Mouse (Mus musculus) cerebellum, postnatal 14 days (tissue): ENCODE measurements around the gene Tex14.

Source experiments
- DNase-seq, 2 experiments: peaks; one replicate each; pipeline ENCODE4 v3.0.0; 2021; ENCODE audit warnings: mixed read lengths in 2 of 2

Tex14 gene

DNA sequence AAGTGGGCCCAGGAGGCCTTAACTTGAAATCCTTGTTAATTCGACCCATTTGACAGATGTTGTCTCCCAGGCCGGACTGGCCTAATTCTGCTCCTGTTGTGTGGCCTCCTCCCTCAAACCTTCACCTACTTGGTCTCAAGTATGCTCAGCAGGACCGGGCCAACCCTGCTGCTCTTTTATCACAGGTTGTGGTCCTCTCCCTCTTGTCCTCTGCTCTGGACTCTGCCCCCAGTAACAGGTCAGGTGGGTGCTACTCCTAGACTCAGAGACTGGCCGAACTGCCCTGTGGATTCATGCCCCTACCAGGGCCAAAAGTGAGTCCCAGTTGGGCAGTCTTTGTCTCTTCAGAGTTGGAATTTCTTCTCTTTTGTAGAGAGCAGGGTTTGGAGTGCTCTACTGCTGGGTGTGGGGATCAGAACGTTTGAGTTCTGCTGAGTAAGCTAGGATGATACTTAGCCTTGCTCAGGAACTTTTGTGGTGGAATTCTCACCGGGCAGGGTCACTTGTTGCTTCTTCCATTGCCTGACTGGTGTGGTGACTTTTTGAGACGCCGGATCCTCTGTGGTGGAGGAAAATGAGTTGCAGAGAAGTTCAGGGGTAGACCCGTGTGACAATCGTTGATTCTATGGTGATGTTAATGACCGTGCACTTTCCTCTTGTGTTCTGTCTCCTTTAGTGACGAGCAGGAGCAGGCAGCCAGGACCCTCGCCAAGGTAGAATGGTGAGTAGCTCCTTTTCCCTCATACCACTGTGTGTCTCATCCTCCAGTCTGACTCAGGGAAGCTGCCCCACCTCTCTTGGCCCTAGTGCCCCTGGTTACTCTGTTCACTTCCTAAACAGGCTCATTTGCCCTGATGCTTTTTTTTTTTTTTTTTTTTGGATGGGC lies 188.1 kb downstream of the Tex14 start:
- DNase-seq = no peak

DNA sequence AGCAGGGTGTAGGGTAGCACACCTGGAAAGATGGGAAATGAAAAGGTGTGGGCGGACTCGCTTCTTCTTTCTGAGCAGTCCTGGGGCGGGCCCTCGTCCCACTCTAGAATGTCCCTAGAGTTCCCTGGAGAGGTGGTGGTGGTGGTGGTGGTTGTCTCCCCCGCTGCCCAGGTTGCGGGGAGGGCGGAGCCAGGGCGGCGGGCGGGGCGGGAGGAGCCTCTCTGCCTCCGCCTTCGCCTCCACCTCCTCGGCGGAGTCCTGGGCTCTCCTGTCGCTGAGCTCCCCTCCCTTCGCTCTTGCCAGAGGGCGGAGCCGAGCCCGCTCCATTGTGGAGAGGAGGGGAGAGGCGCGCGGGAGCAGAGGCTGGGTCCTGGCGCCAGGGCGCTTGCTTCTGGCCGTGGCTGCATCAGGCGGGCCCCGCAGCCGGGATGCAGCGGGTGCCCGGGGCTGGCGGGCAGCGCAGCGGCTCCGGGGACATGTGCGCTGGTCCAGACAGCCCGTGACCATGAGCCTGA lies 190.5 kb downstream of the Tex14 start:
- peak; percentile 89 to 90 for DNase-seq

GRCm38 (mm10) chr11:87595976-87596375 lies 191.1 kb downstream of the Tex14 start:
- DNase-seq = peak in 1 of 2 experiments; percentile 46

DNA sequence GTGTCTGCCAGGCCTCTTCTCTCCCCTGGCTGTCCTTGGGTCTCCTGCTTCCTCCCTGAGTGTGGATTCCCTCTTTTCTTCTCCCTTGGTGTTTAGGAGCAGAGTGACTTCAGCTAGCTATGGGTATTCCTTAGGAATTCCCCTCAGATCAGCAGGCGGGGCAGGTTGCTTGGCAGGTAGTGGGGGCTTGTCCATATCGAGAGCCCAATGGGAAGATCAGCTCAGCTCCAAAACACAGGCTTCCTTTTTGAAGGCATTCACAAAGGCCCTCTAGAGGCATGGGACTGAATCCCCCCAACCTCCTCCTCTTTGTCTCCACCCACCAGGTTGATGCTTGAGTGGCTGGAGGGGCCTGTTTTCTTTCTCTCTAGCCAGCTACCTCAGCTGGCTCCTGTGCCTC lies 191.6 kb downstream of the Tex14 start:
- DNase-seq = peak in 1 of 2 experiments; percentile 45

GRCm38 (mm10) chr11:87597061-87597460 lies 192.2 kb downstream of the Tex14 start:
- no peak for DNase-seq

DNA sequence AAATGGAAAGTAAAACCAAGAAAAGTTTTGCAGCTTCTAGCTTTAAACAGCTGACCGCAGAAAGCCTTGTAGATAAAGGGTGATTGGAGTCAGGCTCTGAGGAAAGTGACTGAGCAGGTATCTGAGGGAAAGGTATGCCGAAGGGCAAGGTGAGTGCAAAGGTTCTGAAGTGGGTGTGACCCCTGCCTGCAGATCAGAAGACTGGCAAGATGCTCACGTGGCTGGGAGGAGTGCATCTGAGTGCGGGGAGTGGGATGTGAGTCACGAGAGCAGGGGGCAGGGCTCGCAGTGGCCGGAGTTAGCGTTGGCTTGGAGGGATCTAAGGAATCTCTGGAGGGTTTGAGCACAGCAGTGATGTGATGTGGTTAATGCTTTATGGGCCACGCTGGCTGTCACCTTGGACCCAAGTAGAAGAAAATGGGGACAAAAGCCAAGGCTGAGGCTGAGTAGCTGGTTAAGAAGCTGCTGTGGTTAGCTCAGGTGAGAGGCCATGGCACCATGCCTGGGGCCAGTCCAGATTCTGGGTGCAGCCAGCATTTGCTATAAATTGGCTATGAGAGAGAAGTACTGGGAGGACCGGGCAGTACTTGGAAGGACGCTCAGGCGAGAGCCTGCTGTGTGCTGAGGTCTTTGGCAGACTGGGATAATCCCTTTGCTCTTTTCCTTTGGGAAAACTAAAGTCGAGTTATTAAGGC lies 194.7 kb downstream of the Tex14 start:
- DNase-seq = no peak

DNA sequence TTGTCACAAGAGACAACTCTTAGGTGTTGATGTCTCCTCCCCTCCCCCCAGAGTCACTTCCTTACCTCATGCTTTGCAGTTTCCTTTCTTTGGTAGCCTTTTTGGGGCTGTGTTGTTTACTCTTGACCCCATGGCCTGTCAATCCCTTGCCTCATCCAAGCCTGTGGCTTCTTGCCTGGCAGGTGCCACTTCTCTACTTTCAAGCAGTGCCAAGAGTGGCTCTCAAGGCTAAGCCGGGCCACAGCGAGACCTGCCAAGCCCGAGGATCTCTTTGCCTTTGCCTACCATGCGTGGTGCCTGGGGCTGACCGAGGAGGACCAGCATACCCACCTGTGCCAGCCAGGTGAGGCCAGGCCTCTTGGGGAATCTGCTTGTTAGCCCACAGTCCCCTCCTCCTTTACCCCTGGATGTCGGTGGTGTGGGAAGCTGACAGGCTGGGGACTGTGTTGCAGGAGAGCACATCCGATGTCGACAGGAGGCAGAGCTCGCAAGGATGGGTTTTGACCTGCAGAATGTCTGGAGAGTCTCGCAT lies 195.5 kb downstream of the Tex14 start:
- DNase-seq = no peak

- DNase-seq = no peak
Measured at GRCm38 (mm10) chr11:87602234-87602633, 197.4 kb downstream of the Tex14 start.

GRCm38 (mm10) chr11:87603571-87603970 lies 198.7 kb downstream of the Tex14 start:
- DNase-seq = no peak
